Mouse (Mus musculus) layer of hippocampus, adult 18-20 months (tissue): ENCODE measurements around the gene Gm9507. TPM values are rescaled to one million over a fixed set of nuclear protein-coding genes. Genes with fewer than 3 reads are reported as not detected.
"Not testable (repeated sequence)": the region's sequence is repeated elsewhere in the genome, so short reads cannot be mapped to it uniquely, and the experiment has no call there.

Experiments used
- DNase-seq, 2 experiments: peaks; one replicate each; pipeline ENCODE4 v3.0.0; 2022; ENCODE audit warnings: low spot score in 2 of 2
- total RNA-seq, 2 experiments: library from RNA; stranded (reverse); gene quantifications; 2 replicates each; pipeline ENCODE4 v1.2.3; 2021

Gene Gm9507
- total RNA-seq, 2 experiments from 2014 or later = not detected

DNA sequence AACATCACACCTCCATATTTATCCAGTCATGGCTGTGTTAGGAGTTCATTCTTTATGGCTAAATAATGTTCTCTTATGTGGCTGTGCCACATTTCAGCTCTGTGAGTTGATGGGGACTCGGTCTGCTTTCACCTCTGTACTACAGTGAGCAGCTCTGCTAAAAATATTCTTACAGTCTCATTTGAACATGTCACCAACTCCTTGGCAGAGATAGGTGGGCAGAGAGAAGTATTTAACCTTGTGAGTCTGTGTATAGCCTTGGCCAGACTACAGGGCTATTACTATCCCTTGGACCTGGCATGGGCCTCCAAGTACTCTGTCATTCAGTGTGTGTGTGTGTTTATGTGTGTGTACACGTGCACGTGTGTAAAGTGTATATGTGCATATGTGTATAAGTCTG is 39.5 kb downstream of the Gm9507 start:
- DNase-seq = not testable (repeated sequence)

DNA sequence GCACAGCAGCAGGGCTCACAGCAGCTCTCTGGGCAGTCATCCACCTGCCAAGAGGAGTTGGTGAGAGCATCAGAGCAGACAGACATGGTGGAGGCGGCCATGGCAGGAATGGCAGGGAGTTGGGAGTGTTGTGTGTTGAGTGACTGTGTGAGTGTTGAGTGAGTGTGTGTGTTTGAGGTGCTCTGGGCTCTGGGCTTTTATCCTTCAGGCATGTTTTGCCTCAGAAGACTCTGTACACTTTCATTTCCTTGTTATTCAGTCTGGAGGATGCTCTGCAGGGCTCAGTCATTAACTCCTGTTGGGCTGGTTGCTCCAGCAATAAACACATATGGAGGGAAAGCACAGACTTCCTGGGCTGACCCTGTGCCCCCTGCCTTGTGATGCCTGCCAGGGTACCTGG is 40.4 kb downstream of the Gm9507 start, which contains the start of gene Gm3238:
Gene Gm3238, minus strand, starts transcription at position 101 of the 400 bp plus-strand sequence.
- DNase-seq = not testable (repeated sequence)

DNA sequence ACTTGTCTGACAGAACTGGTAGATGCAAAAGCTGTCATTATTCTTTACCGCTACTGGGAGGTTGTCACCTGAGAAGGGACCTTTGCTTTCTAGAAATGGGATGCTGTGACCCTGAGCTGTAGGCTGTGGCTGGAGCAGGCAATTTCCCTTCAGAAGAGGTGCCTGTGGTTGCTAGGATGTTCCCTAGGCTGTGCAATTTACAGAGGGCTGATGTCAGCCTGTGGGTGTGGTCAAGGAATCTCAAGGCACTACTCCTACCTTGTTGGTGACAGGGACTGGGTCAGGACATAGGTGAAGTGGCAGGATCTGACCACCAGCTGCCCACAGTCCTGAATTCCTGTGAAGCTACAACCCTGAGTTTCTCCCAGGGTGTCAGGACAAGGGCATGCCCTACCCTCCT is 41.9 kb downstream of the Gm9507 start:
- no peak for DNase-seq

Other genes with a start within 250 kb of the Gm9507 start
- 10 to 100 TPM; 69.2 to 78.2 TPM for gene Pttg1ip, start 230.1 kb downstream of the Gm9507 start, total RNA-seq
- gene Sumo3, start 205.7 kb downstream of the Gm9507 start, total RNA-seq = 100 to 1,000 TPM; 144 to 147 TPM
- gene Gm49325, start 205.6 kb downstream of the Gm9507 start, total RNA-seq = 10 to 100 TPM; 31.6 to 32.6 TPM
- gene Ube2g2, start 189.6 kb downstream of the Gm9507 start, total RNA-seq = 10 to 100 TPM; 84.7 to 86.9 TPM
- gene Tspear, start 125.3 kb downstream of the Gm9507 start, total RNA-seq = under 1 TPM in 1 of 2 experiments, not detected in 1; 0.20 TPM
- gene Gm19402, start 121.1 kb downstream of the Gm9507 start, total RNA-seq = not detected
- gene Gm9508, start 114.6 kb downstream of the Gm9507 start, total RNA-seq = not detected
- not detected for gene Gm10272, start 105.2 kb downstream of the Gm9507 start, total RNA-seq
- not detected for gene Gm10024, start 100.4 kb downstream of the Gm9507 start, total RNA-seq
- not detected for gene Gm10142, start 96.0 kb downstream of the Gm9507 start, total RNA-seq
- gene Krtap12-1, start 91.2 kb downstream of the Gm9507 start, total RNA-seq = not detected
- gene Gm10100, start 85.4 kb downstream of the Gm9507 start, total RNA-seq = not detected
- not detected for gene Gm18596, start 69.2 kb downstream of the Gm9507 start, total RNA-seq
- not detected for gene Gm9736, start 60.5 kb downstream of the Gm9507 start, total RNA-seq
- not detected for gene Gm3233, start 52.2 kb downstream of the Gm9507 start, total RNA-seq
- gene Gm3238, start 40.5 kb downstream of the Gm9507 start, total RNA-seq = not detected
- not detected for gene Gm7138, start 34.9 kb downstream of the Gm9507 start, total RNA-seq
- gene Gm3250, start 29.3 kb downstream of the Gm9507 start, total RNA-seq = not detected
- not detected for gene Gm7137, start 23.6 kb downstream of the Gm9507 start, total RNA-seq
- not detected for gene Gm9639, start 16.8 kb downstream of the Gm9507 start, total RNA-seq
- not detected for gene Gm19668, start 12.7 kb downstream of the Gm9507 start, total RNA-seq
- gene Gm2696, start 2.8 kb upstream of the Gm9507 start, total RNA-seq = not detected
- gene Krtap10-4, start 15.3 kb upstream of the Gm9507 start, total RNA-seq = not detected
- not detected for gene Krtap10-10, start 24.1 kb upstream of the Gm9507 start, total RNA-seq
- not detected for gene Gm36176, start 35.0 kb upstream of the Gm9507 start, total RNA-seq
- gene Gm10318, start 41.0 kb upstream of the Gm9507 start, total RNA-seq = not detected
- gene Gm3285, start 50.1 kb upstream of the Gm9507 start, total RNA-seq = not detected
- 1 to 10 TPM; 3.8 to 5.0 TPM for gene Lrrc3, start 90.7 kb upstream of the Gm9507 start, total RNA-seq
- 10 to 100 TPM; 37.9 to 40.8 TPM for gene Trpm2, start 158.7 kb upstream of the Gm9507 start, total RNA-seq
- gene 1810043G02Rik, start 166.7 kb upstream of the Gm9507 start, total RNA-seq = 10 to 100 TPM; 39.9 to 40.5 TPM
- gene Pfkl, start 198.2 kb upstream of the Gm9507 start, total RNA-seq = 100 to 1,000 TPM; 217 to 223 TPM
- 1 to 10 TPM in 1 of 2 experiments, under 1 TPM in 1; 0.74 to 1.2 TPM for gene Dnmt3l, start 230.1 kb upstream of the Gm9507 start, total RNA-seq
- under 1 TPM; 0.64 to 0.79 TPM for gene Aire, start 231.8 kb upstream of the Gm9507 start, total RNA-seq